Mouse (Mus musculus) cerebellum, adult 8-10 months (tissue): ENCODE results near the gene Hoxd9.

ENCODE experiments used
- DNase-seq: peaks from one replicate; pipeline ENCODE4 v3.0.0; 2022

Gene Hoxd9

DNA sequence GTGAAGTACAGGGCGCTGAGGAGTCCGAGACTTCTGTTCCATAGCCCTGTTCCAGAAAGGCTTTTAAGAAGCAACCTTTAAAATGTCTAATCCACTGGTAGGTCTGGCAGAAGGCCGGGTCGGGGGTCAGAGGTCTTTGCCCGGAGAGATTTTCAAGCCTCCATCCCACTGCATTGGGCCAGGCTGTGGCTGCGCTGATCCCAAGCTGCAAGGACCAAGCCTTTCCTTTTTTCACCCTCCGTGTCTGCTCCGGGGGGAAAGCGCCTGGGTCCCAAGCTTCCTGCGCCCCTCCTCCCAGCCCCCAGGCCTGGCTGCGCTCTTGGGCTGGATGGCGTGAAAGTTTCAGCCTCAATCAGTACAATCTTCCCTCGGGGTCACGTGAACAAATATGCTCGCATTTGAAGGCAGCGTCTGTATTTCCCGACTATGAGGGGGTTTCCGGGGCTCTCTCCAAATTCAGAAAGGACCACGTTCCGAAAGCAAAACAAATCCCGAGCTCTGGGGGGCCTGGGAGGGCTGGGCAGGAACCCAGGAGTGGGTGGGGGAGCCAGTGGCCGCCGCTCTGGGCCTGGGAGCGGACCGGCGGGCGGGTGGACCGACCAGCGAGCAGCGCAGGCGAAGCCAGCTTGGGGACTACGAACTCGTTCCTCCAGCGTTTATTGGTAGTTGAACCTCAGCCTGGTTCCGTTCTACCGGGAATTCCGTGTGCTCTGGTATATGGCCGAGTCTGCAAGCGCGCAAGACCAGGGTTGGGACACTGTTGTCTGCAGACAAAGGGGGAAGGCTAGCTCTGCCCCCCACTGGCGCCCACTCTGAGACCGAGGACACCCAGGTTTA is 38.5 kb downstream of the Hoxd9 start:
- no peak for DNase-seq

DNA sequence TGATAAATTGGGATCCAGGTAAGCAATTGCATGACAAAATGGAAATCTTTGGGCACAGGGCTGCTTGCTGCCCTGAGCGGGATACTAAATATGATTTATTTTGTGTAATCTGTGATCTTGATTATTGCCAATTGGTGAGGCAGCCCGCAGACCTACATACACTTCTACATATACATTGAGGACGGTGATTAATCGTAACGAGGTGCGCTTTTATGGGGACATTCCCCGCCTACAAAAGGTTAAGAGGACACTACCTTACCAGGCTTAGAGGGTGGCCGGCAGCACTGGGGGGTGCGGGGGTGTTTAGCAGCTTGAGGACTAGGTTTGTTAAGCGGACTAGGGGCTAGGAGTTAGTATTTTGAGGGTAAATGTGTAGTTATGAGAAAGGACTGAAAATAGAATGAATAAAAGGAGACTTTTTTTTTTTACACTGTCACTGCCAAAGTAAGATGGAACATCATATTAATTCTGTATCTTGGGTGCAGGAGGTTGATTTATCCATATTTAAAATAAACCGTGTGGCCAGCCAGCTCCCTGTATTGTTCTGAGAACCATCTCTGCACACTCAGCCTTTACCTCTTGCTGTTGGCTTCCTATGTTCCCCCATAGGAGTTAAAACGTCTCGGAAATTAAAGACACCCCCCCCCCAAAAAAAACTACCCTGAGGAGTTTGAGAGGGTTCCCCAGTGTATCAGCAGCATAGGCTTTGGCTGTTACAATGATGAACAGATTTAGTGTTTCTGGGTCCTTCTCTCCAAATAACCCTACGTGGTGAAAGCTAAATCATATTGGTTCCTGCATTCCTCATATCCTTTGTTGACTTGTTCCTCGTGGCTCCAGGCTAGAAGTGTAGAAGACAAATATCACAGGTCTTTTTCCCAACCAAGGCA is 39.4 kb downstream of the Hoxd9 start:
- no peak for DNase-seq

DNA sequence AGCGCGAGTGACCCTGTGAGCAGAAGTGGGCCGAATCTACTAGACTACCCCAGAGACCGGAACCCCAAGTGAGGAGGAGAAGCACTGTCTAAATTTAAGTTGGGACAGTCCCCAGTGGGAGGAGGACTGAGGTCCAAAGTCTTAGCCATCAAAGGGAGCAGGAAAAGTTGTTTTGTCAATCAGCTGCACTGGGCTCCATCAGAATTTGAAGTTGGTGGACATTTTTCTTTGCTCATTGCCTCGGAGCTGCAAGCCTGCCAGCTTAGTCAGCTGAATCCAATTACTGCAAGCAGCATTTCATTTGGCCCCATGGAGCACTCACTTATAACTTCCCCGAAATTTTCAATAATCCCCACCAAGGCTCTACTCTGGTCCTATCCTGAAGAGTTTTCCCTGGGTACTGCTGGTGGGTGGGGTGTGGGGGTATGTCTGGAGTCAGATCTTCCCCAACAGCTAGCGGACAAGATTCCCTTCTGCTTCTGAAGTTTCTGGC is 40.1 kb downstream of the Hoxd9 start:
- no peak for DNase-seq

DNA sequence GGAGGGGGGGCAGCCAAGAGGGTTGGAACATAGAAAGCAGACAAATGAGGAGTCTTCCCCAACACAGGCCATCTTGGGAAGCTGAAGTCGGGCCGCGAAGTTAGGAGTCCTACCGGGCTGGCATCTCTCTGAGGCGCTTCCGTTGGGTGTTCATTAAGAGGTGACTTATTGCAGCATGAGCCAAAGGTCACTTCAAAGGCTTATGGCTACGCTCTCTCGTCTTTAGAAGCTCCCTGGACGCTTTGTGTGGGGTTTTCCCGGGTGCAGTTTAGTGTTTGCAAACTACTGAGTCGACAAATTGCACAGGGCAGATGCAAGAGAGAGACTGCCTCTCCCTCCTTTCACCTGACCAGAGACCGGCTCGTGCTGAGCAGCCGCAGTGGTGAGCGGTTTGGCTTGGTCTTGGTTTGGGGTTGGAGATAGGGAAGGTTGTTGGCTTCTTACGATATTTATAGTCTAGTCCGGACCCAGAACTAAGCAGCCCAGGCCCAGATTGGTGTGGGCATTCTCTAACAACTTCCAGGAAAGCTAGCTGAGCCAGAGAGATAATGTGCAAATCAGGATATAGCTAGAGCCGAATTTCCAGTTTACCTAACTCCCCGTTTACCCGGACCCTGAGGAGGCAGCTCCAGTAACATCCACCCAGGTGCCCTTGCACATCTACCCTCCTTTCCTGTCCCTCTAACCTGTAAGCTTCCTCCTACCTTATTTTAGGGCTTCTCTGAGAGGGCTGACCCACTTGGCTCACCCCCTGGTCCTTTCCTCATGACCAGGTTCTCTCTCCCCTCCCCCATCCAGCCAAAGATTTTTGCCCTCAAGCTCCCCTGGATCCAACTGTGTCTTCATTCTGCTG is 41.3 kb downstream of the Hoxd9 start:
- no peak for DNase-seq

DNA sequence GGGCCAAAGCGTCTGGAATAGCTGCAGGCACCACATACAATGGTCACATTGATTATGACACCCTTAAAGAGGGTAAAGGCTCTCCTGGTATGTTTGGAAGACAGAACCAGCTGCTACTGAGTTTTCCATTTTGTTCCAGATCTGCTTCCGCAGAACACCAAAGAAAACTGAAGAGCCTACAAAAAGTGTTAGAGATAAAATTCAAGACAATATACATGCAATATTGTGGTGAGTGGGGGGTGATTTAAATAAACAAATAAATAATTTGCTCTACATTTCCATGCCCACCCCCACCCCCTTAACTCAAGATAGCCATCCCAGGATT is 41.9 kb downstream of the Hoxd9 start:
- DNase-seq: no peak

DNA sequence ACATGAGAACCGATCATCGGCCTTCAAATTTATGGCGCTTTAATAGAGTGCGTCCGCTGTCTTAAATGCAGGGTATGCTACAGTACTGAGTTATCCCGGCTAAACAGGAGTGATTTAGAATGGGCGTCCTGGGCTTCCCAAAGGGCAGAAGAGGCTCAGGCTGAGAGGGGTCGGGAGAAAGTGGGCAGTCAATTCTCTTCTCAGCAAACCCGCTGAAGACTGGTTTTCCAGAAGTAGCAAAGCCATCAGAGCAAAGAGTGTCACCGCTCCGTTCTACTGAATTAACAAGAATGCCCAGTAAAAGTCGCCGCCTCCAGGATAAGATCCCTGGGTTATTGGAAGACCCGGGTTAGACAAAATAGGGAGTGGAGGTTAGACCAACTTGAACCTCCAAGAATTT is 42.3 kb downstream of the Hoxd9 start:
- DNase-seq: no peak

DNA sequence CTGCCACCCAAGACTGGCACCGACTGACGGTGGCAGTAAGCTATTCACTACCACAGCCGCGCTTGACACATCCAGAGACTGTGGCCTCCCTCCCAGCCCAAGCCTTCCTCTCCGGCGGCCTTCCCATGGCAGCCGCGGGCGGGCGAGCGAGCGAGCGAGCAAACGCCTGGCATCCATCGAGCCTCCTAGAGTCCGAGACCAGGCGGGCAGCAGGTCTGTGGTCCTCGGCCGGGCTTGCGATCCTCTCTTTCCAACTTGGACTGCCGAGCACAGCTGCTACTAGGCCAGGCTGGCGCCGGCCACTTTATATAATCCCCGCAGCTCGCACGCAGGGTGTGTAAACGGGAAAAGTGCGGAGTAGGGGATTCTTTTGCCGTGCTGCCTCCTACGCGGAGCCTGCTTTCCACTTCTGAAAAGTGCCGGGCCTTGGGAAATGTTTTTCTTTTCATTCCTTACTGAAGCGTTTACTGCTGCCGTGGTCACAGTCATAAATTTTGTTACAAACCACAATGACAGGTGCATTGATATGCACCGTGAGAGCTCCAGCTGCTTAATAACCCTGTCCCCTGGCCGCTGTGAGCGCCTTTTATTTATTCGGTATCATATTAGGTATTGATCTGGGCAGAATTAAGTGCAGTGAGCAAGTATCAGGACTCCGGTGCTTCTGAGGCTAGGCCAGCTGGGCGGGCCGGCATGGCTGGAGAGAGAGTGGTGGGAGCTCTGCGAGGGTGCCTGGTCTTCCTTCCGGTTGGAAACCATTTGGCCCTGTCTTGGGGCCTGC is 43.0 kb downstream of the Hoxd9 start:
- no peak for DNase-seq

DNA sequence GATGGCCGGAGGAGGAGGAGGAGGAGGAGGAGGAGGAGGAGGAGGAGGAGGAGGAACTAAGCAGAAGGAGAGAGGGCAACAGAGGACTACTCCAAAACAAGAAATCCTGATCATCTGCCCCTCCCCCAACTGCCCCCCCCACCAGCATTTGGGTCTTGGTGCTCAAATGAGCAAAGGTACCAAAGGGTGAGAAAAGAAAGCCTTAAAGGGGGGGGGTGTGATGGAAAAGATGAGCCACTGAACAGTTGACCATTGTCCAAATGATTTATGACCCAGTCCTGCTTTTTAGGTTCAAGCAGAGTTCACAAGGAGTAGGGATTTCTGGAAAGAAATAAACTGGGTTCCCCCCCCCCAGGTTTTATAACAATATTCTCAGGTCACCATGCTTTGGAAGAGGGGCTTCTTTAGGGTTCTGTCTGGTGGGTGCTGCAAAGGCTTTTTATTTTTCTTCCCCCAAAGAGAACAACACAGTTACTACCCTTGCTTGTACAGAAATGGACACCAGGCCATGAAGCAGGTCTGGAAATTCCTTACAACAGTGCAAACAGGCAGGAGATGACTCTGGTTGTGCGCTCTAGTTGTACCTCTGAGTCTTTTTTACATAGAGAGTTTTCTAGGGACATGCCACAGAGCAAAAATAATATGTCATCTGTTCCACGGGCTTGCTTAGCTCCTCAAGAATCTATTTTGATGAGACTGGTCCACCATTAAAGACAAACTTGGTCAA is 43.9 kb downstream of the Hoxd9 start:
- no peak for DNase-seq

DNA sequence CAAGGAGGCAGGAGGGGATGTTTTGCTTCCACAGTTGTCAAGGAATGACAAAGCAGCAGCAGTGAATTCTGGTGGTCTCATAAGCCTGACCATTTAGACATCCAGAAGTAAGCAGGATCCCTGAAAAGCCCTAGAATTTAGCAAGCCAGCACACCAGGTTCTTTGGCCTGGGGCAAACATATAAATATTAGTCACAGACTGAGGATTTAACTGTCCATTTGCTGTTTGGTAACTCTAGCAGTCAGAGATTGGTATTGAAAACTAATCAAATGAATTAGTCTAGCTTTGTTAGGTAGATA is 44.4 kb downstream of the Hoxd9 start:
- no peak for DNase-seq

DNA sequence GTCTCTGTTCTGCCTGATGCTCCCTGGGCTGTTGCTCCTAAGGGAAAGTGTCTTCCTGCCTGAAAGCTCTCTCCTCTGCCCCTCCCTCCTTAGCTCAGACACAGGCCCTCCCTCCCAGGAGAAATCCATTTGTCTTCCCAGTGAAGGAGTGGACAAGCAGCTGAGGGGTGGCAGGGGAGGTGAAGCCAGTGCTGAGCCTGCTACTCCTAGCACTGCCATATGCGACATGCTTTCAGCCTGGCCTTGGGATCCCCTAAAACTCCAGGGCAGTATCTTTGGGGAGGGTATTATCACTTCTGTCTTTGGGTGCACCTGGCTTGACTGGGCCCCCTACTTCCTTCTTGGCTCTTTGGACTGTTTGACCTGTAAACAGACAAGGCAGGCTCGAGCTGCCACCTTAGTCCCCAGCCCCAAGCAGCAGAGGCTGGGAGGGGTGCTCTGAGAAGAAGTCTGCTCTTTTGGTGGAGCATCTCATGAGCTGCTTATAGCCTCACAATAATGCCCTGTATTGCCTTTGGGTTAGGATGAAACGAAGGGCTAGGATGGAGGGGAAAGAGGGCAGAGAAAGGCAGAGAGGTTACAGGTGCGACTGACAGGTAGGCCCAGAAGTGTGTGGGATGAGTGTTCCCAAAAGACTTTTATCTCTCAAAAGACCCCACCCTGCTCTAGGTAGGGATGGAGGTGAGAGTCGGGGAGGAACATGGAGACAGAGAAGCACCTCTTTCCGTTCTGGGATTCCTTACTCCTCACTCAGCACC is 48.2 kb downstream of the Hoxd9 start:
- no peak for DNase-seq

DNA sequence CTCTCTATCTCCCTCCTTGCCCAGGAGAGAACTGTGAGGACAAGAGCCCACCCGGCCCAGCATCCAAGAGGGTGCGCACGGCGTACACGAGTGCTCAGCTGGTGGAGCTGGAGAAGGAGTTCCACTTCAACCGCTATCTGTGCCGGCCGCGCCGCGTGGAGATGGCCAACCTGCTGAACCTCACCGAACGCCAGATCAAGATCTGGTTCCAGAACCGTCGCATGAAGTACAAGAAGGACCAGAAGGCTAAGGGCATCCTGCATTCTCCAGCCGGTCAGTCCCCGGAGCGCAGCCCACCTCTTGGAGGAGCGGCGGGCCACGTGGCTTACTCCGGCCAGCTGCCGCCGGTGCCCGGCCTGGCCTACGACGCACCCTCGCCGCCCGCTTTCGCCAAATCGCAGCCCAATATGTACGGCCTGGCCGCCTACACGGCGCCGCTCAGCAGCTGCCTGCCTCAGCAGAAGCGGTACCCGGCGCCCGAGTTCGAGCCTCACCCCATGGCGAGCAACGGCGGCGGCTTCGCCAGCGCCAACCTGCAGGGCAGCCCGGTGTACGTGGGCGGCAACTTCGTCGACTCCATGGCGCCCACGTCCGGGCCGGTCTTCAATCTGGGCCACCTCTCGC is 48.9 kb downstream of the Hoxd9 start:
- DNase-seq: no peak

DNA sequence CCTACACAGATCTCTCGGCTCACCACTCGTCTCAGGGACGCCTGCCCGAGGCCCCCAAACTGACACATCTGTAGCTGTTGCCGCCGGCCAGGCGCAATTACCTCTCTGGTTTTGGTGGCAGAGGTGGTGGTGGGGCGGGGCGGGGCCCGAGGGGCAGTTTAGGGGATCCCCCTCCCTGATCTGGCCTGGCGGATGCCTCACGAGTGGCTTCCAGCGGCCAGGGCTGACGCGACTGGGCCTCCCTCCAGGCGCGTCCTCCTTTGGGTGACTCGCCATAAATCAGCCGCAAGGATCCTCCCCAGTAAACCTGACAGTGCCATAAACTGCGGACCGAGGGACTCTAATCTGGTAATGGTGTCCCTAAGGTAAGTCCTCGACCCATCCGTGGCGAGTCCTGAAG is 49.5 kb downstream of the Hoxd9 start:
- DNase-seq: no peak

DNA sequence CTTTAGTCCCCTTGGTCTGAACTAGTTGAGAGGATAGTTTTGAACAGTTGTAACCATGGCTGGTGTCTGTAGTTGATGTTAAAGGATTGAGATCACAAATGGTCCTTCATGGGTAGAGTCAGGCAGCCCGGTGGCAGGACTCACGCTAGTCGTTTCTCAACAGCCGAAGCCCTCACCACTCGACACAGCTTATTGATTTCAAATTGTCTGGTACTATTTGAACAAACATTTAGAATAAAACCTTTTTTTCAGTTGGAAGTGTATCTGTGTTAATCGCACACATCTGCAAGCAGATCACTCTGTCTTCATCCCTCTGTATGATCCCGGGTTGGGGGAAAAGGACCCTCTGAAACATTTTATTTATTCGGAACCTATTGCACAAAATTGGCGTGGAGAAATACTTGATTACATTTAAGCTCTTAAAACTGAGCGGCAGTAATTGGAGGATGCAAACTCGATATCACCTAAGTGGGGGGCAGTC is 50.2 kb downstream of the Hoxd9 start:
- no peak for DNase-seq

DNA sequence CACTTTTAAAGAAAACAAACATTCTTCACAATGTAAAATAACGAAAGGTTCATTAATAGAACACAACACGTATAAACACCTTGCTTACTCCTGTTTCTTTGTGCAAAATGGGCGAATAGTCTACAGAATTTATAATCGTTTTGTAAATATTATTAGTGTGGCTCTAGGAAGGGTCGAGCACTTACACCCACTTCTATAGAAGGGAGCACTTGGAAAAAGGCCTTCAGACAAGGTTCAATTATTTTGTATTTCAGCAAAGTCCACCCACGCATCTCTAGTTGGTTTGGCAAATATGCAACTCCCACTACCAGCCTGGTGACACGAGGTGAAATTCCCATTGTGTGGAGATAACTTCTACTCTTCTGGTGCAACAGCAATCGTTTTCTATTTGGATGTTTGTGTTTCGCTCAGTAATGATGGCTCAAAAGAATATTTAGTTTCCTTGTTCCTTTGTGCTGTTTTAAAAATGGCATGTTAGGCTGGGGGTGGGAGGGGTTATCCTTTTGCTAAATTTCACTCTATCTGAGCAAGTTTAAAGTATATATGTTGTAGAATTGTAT is 51.0 kb downstream of the Hoxd9 start:
- no peak for DNase-seq

DNA sequence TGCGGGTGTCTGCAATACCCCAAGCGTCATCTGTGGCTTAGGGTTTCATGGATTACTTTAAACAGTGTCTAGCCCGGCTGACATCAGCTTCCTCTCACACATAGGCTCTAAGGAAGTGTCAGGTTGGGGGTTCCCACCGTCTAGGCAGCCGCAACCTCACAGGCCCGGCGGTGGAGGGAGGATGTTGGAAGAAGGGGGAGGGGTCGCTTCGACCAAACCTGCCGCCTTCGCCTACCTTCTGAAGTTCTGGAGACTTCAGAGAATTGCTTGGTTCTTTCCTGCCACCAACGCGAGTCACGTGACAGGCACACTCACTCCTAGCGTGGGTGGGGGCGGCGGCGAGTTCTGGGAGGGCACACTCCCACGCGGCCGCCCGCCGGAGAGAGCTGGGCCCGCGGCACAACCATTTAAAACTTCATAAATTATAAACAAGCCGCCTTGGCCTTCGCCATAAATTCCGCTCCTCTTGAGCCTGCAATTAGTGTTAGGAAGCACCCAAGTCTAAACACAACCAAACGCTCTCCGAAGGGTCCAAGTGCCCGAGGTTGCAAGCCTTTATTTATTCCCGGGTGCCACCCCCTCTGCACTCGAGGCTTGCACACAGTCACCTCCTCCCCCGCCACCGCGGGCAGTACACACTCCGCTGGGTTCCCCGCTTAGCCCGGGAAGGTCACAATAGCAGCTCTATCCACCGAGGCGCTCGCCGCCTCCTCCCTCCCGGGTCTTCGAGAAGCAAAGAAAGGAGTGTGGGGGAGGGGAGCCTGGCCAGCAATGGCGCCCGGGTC is 52.0 kb downstream of the Hoxd9 start:
- no peak for DNase-seq
